Mouse (Mus musculus) frontal cortex, adult (tissue): ENCODE measurements around the gene Cmtm7.
A peak's percentile ranks its signal among the peaks of the same experiment; 100 is the strongest.

Source experiments
- ATAC-seq: cut with Nextera tagmentation; 2 replicates; pipeline ENCODE4 v1.9.2; 2017; ENCODE audit warnings: mild to moderate bottlenecking, moderate library complexity, mixed read lengths; ENCODE audit not compliant: low TSS enrichment

Cmtm7 gene

GRCm38 (mm10) chr9:114796473-114797050, 14.9 kb upstream of the Cmtm7 start:
- ATAC-seq = no peak

- no peak for ATAC-seq
Observed at GRCm38 (mm10) chr9:114794491-114794890, 12.8 kb upstream of the Cmtm7 start.

- ATAC-seq = no peak
Observed at GRCm38 (mm10) chr9:114793764-114794295, 12.2 kb upstream of the Cmtm7 start.

GRCm38 (mm10) chr9:114789989-114790388, 8.3 kb upstream of the Cmtm7 start:
- no peak for ATAC-seq

- ATAC-seq = no peak
Observed at GRCm38 (mm10) chr9:114789557-114789956, 7.9 kb upstream of the Cmtm7 start.

- no peak for ATAC-seq
Observed at GRCm38 (mm10) chr9:114788697-114789096, 7.0 kb upstream of the Cmtm7 start.

GRCm38 (mm10) chr9:114787716-114788115, 6.1 kb upstream of the Cmtm7 start:
- ATAC-seq = no peak

- no peak for ATAC-seq
Observed at GRCm38 (mm10) chr9:114787134-114787533, 5.5 kb upstream of the Cmtm7 start.

- no peak for ATAC-seq
Observed at GRCm38 (mm10) chr9:114785432-114786125, 3.9 kb upstream of the Cmtm7 start.

- peak; percentile 57; the same call in 1 of the 2 replicates for ATAC-seq
Observed at GRCm38 (mm10) chr9:114780746-114781525, 720 bp downstream of the Cmtm7 start.

- no peak for ATAC-seq
Observed at GRCm38 (mm10) chr9:114779984-114780745, 1.5 kb downstream of the Cmtm7 start.

GRCm38 (mm10) chr9:114778877-114779276, 2.8 kb downstream of the Cmtm7 start:
- no peak for ATAC-seq

GRCm38 (mm10) chr9:114778047-114778390, 3.6 kb downstream of the Cmtm7 start:
- ATAC-seq = no peak

- ATAC-seq = no peak
Observed at GRCm38 (mm10) chr9:114777178-114778046, 4.2 kb downstream of the Cmtm7 start.

- ATAC-seq = no peak
Observed at GRCm38 (mm10) chr9:114776361-114776760, 5.3 kb downstream of the Cmtm7 start.

GRCm38 (mm10) chr9:114775272-114775671, 6.4 kb downstream of the Cmtm7 start:
- ATAC-seq = no peak

- no peak for ATAC-seq
Observed at GRCm38 (mm10) chr9:114774629-114775028, 7.0 kb downstream of the Cmtm7 start.

GRCm38 (mm10) chr9:114771565-114771964, 10.1 kb downstream of the Cmtm7 start:
- ATAC-seq = no peak

- no peak for ATAC-seq
Observed at GRCm38 (mm10) chr9:114770224-114770623, 11.4 kb downstream of the Cmtm7 start.

GRCm38 (mm10) chr9:114768066-114768465, 13.6 kb downstream of the Cmtm7 start:
- no peak for ATAC-seq

GRCm38 (mm10) chr9:114767507-114767906, 14.1 kb downstream of the Cmtm7 start:
- ATAC-seq = no peak
